Mouse (Mus musculus) adrenal gland, postnatal 10 days (tissue): ENCODE measurements around the gene Dysf. TPM values are rescaled to one million over a fixed set of nuclear protein-coding genes. Genes with fewer than 3 reads are reported as not detected.

ENCODE experiments used
- DNase-seq: peaks from one replicate; pipeline ENCODE4 v3.0.0; 2021; ENCODE audit warnings: mixed read lengths
- total RNA-seq, 2 experiments: library from RNA; stranded (reverse); gene quantifications; 2 replicates each; pipeline ENCODE4 v1.2.3; 2021

Gene Dysf
- total RNA-seq, 2 experiments from 2014 or later, result 35.0 to 51.6 TPM

- no peak for DNase-seq
Observed at GRCm38 (mm10) chr6:84050238-84050637, 41.8 kb downstream of the Dysf start.

GRCm38 (mm10) chr6:84051032-84051431 is 42.6 kb downstream of the Dysf start:
- DNase-seq, result peak; percentile 32

GRCm38 (mm10) chr6:84053874-84054530 is 45.6 kb downstream of the Dysf start:
- peak; percentile 36 for DNase-seq

GRCm38 (mm10) chr6:84055619-84056018 is 47.2 kb downstream of the Dysf start:
- peak; percentile 34 for DNase-seq

GRCm38 (mm10) chr6:84057216-84057615 is 48.8 kb downstream of the Dysf start:
- DNase-seq, result no peak

- DNase-seq, result peak; percentile 79
Observed at GRCm38 (mm10) chr6:84058671-84059141, 50.3 kb downstream of the Dysf start.

- DNase-seq, result no peak
Observed at GRCm38 (mm10) chr6:84059771-84060414, 51.5 kb downstream of the Dysf start.

- peak; percentile 73 for DNase-seq
Observed at GRCm38 (mm10) chr6:84061328-84061727, 52.9 kb downstream of the Dysf start.

GRCm38 (mm10) chr6:84062541-84062940 is 54.2 kb downstream of the Dysf start:
- no peak for DNase-seq

- DNase-seq, result no peak
Observed at GRCm38 (mm10) chr6:84068236-84068635, 59.8 kb downstream of the Dysf start.

GRCm38 (mm10) chr6:84070251-84070650 is 61.9 kb downstream of the Dysf start:
- no peak for DNase-seq

GRCm38 (mm10) chr6:84072574-84072973 is 64.2 kb downstream of the Dysf start:
- DNase-seq, result peak; percentile 38

GRCm38 (mm10) chr6:84078172-84078571 is 69.8 kb downstream of the Dysf start:
- no peak for DNase-seq

GRCm38 (mm10) chr6:84080631-84081030 is 72.2 kb downstream of the Dysf start:
- no peak for DNase-seq

- DNase-seq, result no peak
Observed at GRCm38 (mm10) chr6:84084757-84085156, 76.4 kb downstream of the Dysf start.

GRCm38 (mm10) chr6:84093473-84093872 is 85.1 kb downstream of the Dysf start:
- DNase-seq, result peak; percentile 39

GRCm38 (mm10) chr6:84094536-84094935 is 86.1 kb downstream of the Dysf start:
- DNase-seq, result peak; percentile 68

- peak; percentile 83 for DNase-seq
Observed at GRCm38 (mm10) chr6:84094998-84095397, 86.6 kb downstream of the Dysf start.

- peak; percentile 62 for DNase-seq
Observed at GRCm38 (mm10) chr6:84095882-84096281, 87.5 kb downstream of the Dysf start.

- no peak for DNase-seq
Observed at GRCm38 (mm10) chr6:84102002-84102401, 93.6 kb downstream of the Dysf start.

- DNase-seq, result peak; percentile 44
Observed at GRCm38 (mm10) chr6:84105148-84106022, 97.0 kb downstream of the Dysf start.

GRCm38 (mm10) chr6:84106082-84106481 is 97.7 kb downstream of the Dysf start:
- DNase-seq, result no peak

GRCm38 (mm10) chr6:84110377-84110776 is 102.0 kb downstream of the Dysf start:
- no peak for DNase-seq
